In genomic region chr3:134588630-134589029, GRCm38 (mm10) we compare ENCODE assay signal across 20 mouse cellular contexts.
"Had no signal": no experiment of that assay in that cellular context is flagged by ENCODE, and none has a peak within 500 bp of the region (broad histone marks: within the 10 kb centered on the region; RNA-seq: fewer than 3 reads in every experiment).

No protein-coding gene starts in this region.

- H3K36me3 ChIP-seq: kidney, embryonic 15.5 days; limb, embryonic 12.5 days; limb, embryonic 15.5 days; midbrain, embryonic 12.5 days had no signal

- H3K9ac ChIP-seq: kidney, embryonic 15.5 days; limb, embryonic 12.5 days; limb, embryonic 15.5 days; liver, embryonic 14.5 days; liver, postnatal 0 days; lung, embryonic 14.5 days; midbrain, embryonic 12.5 days had no signal

- ATAC-seq: liver, postnatal 0 days; lung, postnatal 0 days had no signal

- H3K27me3 ChIP-seq: kidney, embryonic 15.5 days; limb, embryonic 12.5 days; limb, embryonic 15.5 days; midbrain, embryonic 12.5 days had no signal

- H3K4me1 ChIP-seq: kidney, embryonic 15.5 days; limb, embryonic 12.5 days; limb, embryonic 15.5 days; midbrain, embryonic 12.5 days had no signal

- H3K4me3 ChIP-seq: kidney, embryonic 15.5 days; left cerebral cortex, adult 2 months; limb, embryonic 12.5 days; limb, embryonic 15.5 days; midbrain, embryonic 12.5 days; myocyte had no signal

- H3K4me2 ChIP-seq: kidney, embryonic 15.5 days; limb, embryonic 12.5 days; limb, embryonic 15.5 days; liver, embryonic 11.5 days; lung, embryonic 14.5 days; midbrain, embryonic 12.5 days had no signal

- H3K27ac ChIP-seq: kidney, embryonic 15.5 days; left cerebral cortex, adult 2 months; limb, embryonic 12.5 days; limb, embryonic 15.5 days; liver, embryonic 14.5 days; macrophage; midbrain, embryonic 12.5 days had no signal

- H3K9me3 ChIP-seq: kidney, embryonic 15.5 days; limb, embryonic 12.5 days; limb, embryonic 15.5 days; midbrain, embryonic 12.5 days had no signal

- DNase-seq: kidney, adult 11 months; kidney, adult 8-10 months; kidney, postnatal 10 days; kidney, postnatal 36 days; layer of hippocampus, postnatal 36 days; left cerebral cortex, postnatal 4 days; liver, postnatal 0 days; lung, embryonic 14.5 days; thymus, adult 18-20 months; thymus, postnatal 36 days had no signal
